Mouse (Mus musculus): ENCODE results near the gene Gm49384.

The Gm49384 gene

GRCm38 (mm10) chr12:69166861-69167581 is 37.0 kb downstream of the Gm49384 start:
- WGBS = 73% methylated on average over 8 of the region's 8 CpGs

- 61% methylated on average over 3 of the region's 3 CpGs for WGBS
Measured at GRCm38 (mm10) chr12:69164904-69165303, 39.2 kb downstream of the Gm49384 start.

GRCm38 (mm10) chr12:69163586-69163985 is 40.5 kb downstream of the Gm49384 start:
- 89% methylated on average over 4 of the region's 4 CpGs for WGBS

- WGBS = 72% methylated on average over 2 of the region's 2 CpGs
Measured at GRCm38 (mm10) chr12:69160677-69161076, 43.4 kb downstream of the Gm49384 start.

- 3% methylated on average over 9 of the region's 9 CpGs for WGBS
Measured at GRCm38 (mm10) chr12:69159578-69159940, 44.5 kb downstream of the Gm49384 start.

- under 1% methylated on average over 61 of the region's 68 CpGs for WGBS
Measured at GRCm38 (mm10) chr12:69158765-69159577, 45.1 kb downstream of the Gm49384 start, which contains the start of gene Rps29. Gene Rps29 (minus strand): TSS chr12:69159186.

GRCm38 (mm10) chr12:69158366-69158764 is 45.7 kb downstream of the Gm49384 start:
- WGBS = under 1% methylated on average over 19 of the region's 19 CpGs

GRCm38 (mm10) chr12:69157107-69157506 is 47.0 kb downstream of the Gm49384 start:
- 98% methylated on average over 2 of the region's 2 CpGs for WGBS

- 83% methylated on average over 4 of the region's 4 CpGs for WGBS
Measured at GRCm38 (mm10) chr12:69156436-69156835, 47.6 kb downstream of the Gm49384 start.

- WGBS = 76% methylated on average over 2 of the region's 2 CpGs
Measured at GRCm38 (mm10) chr12:69155923-69156322, 48.1 kb downstream of the Gm49384 start.

GRCm38 (mm10) chr12:69150049-69150448 is 54.0 kb downstream of the Gm49384 start:
- WGBS = 92% methylated on average over 13 of the region's 13 CpGs

GRCm38 (mm10) chr12:69147166-69147735 is 56.8 kb downstream of the Gm49384 start:
- 96% methylated on average over 5 of the region's 5 CpGs for WGBS

- WGBS = 80% methylated on average over 6 of the region's 6 CpGs
Measured at GRCm38 (mm10) chr12:69143460-69143859, 60.6 kb downstream of the Gm49384 start.

- WGBS = 92% methylated on average over 7 of the region's 7 CpGs
Measured at GRCm38 (mm10) chr12:69139841-69140240, 64.2 kb downstream of the Gm49384 start.

Data from cerebral cortex, adult 2 months (tissue).